Mouse (Mus musculus) heart, postnatal 36 days (tissue): ENCODE data around the gene Pcdh11x. TPM values are rescaled to one million over a fixed set of nuclear protein-coding genes. Genes with fewer than 3 reads are reported as not detected.

Source experiments
- total RNA-seq, 2 experiments: library from RNA; stranded (reverse); gene quantifications; 2 replicates each; pipeline ENCODE4 v1.2.3; 2021

The Pcdh11x gene
- total RNA-seq, 2 experiments from 2014 or later, result not detected

Other genes with a start within 250 kb of the Pcdh11x start
- not detected for gene H2afb3, start 22.8 kb downstream of the Pcdh11x start, total RNA-seq